Mouse (Mus musculus): ENCODE data around the gene Schip1. TPM values are rescaled to one million over a fixed set of nuclear protein-coding genes. Genes with fewer than 3 reads are reported as not detected.

The Schip1 gene
- polyA plus RNA-seq, 1 experiment from 2014 or later: 188 TPM

- no peak overlapping the region for H3K27ac ChIP-seq (ENCODE audit: low read depth, low read length)
- 48% methylated on average over 7 of the region's 7 CpGs for WGBS
- H3K4me2 ChIP-seq (ENCODE audit: low read depth, low read length): no peak overlapping the region
- H3K36me3 ChIP-seq (ENCODE audit: control insufficient read depth, insufficient read depth, low read length): no peaks in the 10 kb centered on the region
- H3K4me1 ChIP-seq (ENCODE audit: control insufficient read depth, insufficient read depth, low read length): no peaks in the 10 kb centered on the region
- ATAC-seq (ENCODE audit: low read depth): no peak
- H3K9ac ChIP-seq (replicated peaks; ENCODE audit: low read depth, low read length): no peak overlapping the region
- H3K9me3 ChIP-seq (ENCODE audit: control insufficient read depth, low read length): no peaks in the 10 kb centered on the region
- no peaks in the 10 kb centered on the region for H3K27me3 ChIP-seq (ENCODE audit: control insufficient read depth, insufficient read depth, low read length)
- no peak overlapping the region for H3K4me3 ChIP-seq (ENCODE audit: low read depth, low read length)
These were observed 335.5 kb downstream of the Schip1 start for GRCm38 (mm10) chr3:68400121-68400520.

- peak; percentile 78 for ATAC-seq (ENCODE audit: low read depth)
- H3K27ac ChIP-seq (ENCODE audit: low read depth, low read length): no peak overlapping the region
- H3K4me1 ChIP-seq (ENCODE audit: control insufficient read depth, insufficient read depth, low read length): no peaks in the 10 kb centered on the region; the same call in 1 of the 2 replicates
- no peaks in the 10 kb centered on the region for H3K27me3 ChIP-seq (ENCODE audit: control insufficient read depth, insufficient read depth, low read length)
- H3K9ac ChIP-seq (replicated peaks; ENCODE audit: low read depth, low read length): no peak overlapping the region
- H3K9me3 ChIP-seq (ENCODE audit: control insufficient read depth, low read length): no peaks in the 10 kb centered on the region
- no peak overlapping the region for H3K4me3 ChIP-seq (ENCODE audit: low read depth, low read length)
- no peaks in the 10 kb centered on the region for H3K36me3 ChIP-seq (ENCODE audit: control insufficient read depth, insufficient read depth, low read length)
- WGBS: 43% methylated on average over 4 of the region's 4 CpGs
- H3K4me2 ChIP-seq (ENCODE audit: low read depth, low read length): no peak overlapping the region
These were observed 338.7 kb downstream of the Schip1 start for GRCm38 (mm10) chr3:68403343-68403742.

- Histone ChIP-seq H3K27ac (ENCODE audit: low read depth, low read length) (no peak overlapping the region), H3K36me3 (ENCODE audit: control insufficient read depth, insufficient read depth, low read length) (no peaks in the 10 kb centered on the region), H3K9me3 (ENCODE audit: control insufficient read depth, low read length) (no peaks in the 10 kb centered on the region), H3K9ac (replicated peaks; ENCODE audit: low read depth, low read length) (no peak overlapping the region), H3K4me1 (ENCODE audit: control insufficient read depth, insufficient read depth, low read length) (no peaks in the 10 kb centered on the region; the same call in 1 of the 2 replicates), H3K4me2 (ENCODE audit: low read depth, low read length) (no peak overlapping the region), H3K27me3 (ENCODE audit: control insufficient read depth, insufficient read depth, low read length) (no peaks in the 10 kb centered on the region), H3K4me3 (ENCODE audit: low read depth, low read length) (no peak overlapping the region)
- WGBS: 81% methylated on average over 2 of the region's 2 CpGs
- peak; percentile 76 for ATAC-seq (ENCODE audit: low read depth)
These were observed 339.2 kb downstream of the Schip1 start for GRCm38 (mm10) chr3:68403783-68404217.

GRCm38 (mm10) chr3:68405724-68406123 is 341.1 kb downstream of the Schip1 start:
- no peaks in the 10 kb centered on the region for H3K36me3 ChIP-seq (ENCODE audit: control insufficient read depth, insufficient read depth, low read length)
- 46% methylated on average over 5 of the region's 5 CpGs for WGBS
- no peak for ATAC-seq (ENCODE audit: low read depth)

DNA sequence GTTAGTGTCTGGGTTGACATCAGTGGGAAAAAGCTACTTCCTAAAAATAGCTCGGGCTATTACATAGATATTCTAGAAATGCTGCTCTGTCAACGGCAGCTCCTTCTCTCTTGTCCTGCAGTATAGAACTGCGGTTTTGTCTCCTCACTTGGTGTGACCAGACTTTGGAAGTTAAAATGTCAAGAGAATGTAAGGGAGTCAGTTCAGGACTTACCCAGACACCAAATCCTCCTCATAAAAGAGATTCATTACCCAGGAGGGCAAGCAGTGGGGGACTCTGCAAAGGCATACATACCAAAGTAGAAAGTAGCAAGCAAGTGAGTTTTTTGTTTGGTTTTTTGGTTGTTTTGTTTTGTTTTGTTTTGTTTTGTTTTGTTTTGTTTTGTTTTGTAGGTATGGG is 347.7 kb downstream of the Schip1 start:
- H3K4me1 ChIP-seq (ENCODE audit: control insufficient read depth, insufficient read depth, low read length): no peaks in the 10 kb centered on the region
- H3K27me3 ChIP-seq (ENCODE audit: control insufficient read depth, insufficient read depth, low read length): no peaks in the 10 kb centered on the region
- WGBS: 74% methylated on average over 3 of the region's 3 CpGs
- H3K4me3 ChIP-seq (ENCODE audit: low read depth, low read length): no peak overlapping the region
- H3K9ac ChIP-seq (replicated peaks; ENCODE audit: low read depth, low read length): no peak overlapping the region
- H3K36me3 ChIP-seq (ENCODE audit: control insufficient read depth, insufficient read depth, low read length): no peaks in the 10 kb centered on the region
- H3K9me3 ChIP-seq (ENCODE audit: control insufficient read depth, low read length): no peaks in the 10 kb centered on the region
- H3K4me2 ChIP-seq (ENCODE audit: low read depth, low read length): no peak overlapping the region
- H3K27ac ChIP-seq (ENCODE audit: low read depth, low read length): no peak overlapping the region
- no peak for ATAC-seq (ENCODE audit: low read depth)

More at GRCm38 (mm10) chr3:68405724-68406123, 341.1 kb downstream of the Schip1 start:
- Histone ChIP-seq H3K4me3 (ENCODE audit: low read depth, low read length) (no peak overlapping the region), H3K9me3 (ENCODE audit: control insufficient read depth, low read length) (no peaks in the 10 kb centered on the region), H3K4me2 (ENCODE audit: low read depth, low read length) (no peak overlapping the region), H3K27me3 (ENCODE audit: control insufficient read depth, insufficient read depth, low read length) (no peaks in the 10 kb centered on the region), H3K9ac (replicated peaks; ENCODE audit: low read depth, low read length) (no peak overlapping the region), H3K4me1 (ENCODE audit: control insufficient read depth, insufficient read depth, low read length) (no peaks in the 10 kb centered on the region; the same call in 1 of the 2 replicates), H3K27ac (ENCODE audit: low read depth, low read length) (no peak overlapping the region)

DNA sequence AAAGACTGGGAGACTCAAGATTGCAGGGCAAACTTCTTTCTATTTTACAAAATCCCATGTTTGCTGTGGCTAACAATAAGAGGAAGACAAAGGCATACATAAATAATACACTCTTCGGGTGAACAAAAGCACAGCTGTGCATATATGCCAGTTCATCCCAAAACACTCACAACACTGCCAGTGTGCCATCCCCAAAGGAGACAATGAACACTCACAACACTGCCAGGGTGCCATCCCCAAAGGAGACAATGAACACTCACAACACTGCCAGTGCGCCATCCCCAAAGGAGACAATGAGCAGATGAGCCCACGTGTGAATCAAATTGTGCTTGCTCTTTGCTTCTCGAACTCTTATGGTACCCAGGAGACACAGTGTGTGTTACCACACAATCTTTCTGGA is 355.2 kb downstream of the Schip1 start:
- Histone ChIP-seq H3K27me3 (ENCODE audit: control insufficient read depth, insufficient read depth, low read length) (no peaks in the 10 kb centered on the region), H3K9ac (replicated peaks; ENCODE audit: low read depth, low read length) (no peak overlapping the region), H3K4me2 (ENCODE audit: low read depth, low read length) (no peak overlapping the region), H3K9me3 (ENCODE audit: control insufficient read depth, low read length) (no peaks in the 10 kb centered on the region), H3K4me1 (ENCODE audit: control insufficient read depth, insufficient read depth, low read length) (no peaks in the 10 kb centered on the region), H3K27ac (ENCODE audit: low read depth, low read length) (no peak overlapping the region), H3K4me3 (ENCODE audit: low read depth, low read length) (no peak overlapping the region), H3K36me3 (ENCODE audit: control insufficient read depth, insufficient read depth, low read length) (no peaks in the 10 kb centered on the region)
- WGBS: 70% methylated on average over 4 of the region's 4 CpGs
- ATAC-seq (ENCODE audit: low read depth): no peak

GRCm38 (mm10) chr3:68420927-68421326 is 356.3 kb downstream of the Schip1 start:
- Histone ChIP-seq H3K36me3 (ENCODE audit: control insufficient read depth, insufficient read depth, low read length) (no peaks in the 10 kb centered on the region), H3K9ac (replicated peaks; ENCODE audit: low read depth, low read length) (no peak overlapping the region), H3K27me3 (ENCODE audit: control insufficient read depth, insufficient read depth, low read length) (no peaks in the 10 kb centered on the region), H3K27ac (ENCODE audit: low read depth, low read length) (no peak overlapping the region), H3K4me3 (ENCODE audit: low read depth, low read length) (no peak overlapping the region), H3K9me3 (ENCODE audit: control insufficient read depth, low read length) (no peaks in the 10 kb centered on the region), H3K4me1 (ENCODE audit: control insufficient read depth, insufficient read depth, low read length) (no peaks in the 10 kb centered on the region), H3K4me2 (ENCODE audit: low read depth, low read length) (no peak overlapping the region)
- 87% methylated on average over 2 of the region's 2 CpGs for WGBS
- ATAC-seq (ENCODE audit: low read depth): no peak

DNA sequence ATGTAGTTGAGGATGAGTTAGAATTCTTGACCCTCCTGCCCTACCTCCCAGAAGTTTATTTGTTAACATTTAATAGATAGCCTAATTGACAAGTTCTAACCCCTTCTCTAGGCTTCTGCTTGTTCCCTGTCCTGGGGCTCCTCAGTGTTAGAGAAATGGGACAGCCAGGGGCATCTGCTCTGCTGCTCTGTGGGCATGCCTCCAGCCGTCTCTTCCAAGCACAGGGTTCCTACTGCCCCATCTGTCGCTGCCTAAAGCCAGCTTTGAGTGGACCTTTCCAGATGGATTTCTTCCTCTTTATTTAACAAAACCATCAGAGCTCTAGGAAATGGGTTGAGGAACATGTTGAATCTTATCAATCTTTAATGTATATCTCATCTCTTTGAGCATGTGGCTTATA is 357.2 kb downstream of the Schip1 start:
- H3K4me3 ChIP-seq (ENCODE audit: low read depth, low read length): no peak overlapping the region
- H3K9ac ChIP-seq (replicated peaks; ENCODE audit: low read depth, low read length): no peak overlapping the region
- H3K9me3 ChIP-seq (ENCODE audit: control insufficient read depth, low read length): no peaks in the 10 kb centered on the region
- H3K27ac ChIP-seq (ENCODE audit: low read depth, low read length): no peak overlapping the region
- H3K27me3 ChIP-seq (ENCODE audit: control insufficient read depth, insufficient read depth, low read length): no peaks in the 10 kb centered on the region
- WGBS: 90% methylated on average over 2 of the region's 2 CpGs
- no peaks in the 10 kb centered on the region for H3K4me1 ChIP-seq (ENCODE audit: control insufficient read depth, insufficient read depth, low read length)
- H3K36me3 ChIP-seq (ENCODE audit: control insufficient read depth, insufficient read depth, low read length): no peaks in the 10 kb centered on the region
- no peak overlapping the region for H3K4me2 ChIP-seq (ENCODE audit: low read depth, low read length)
- no peak for ATAC-seq (ENCODE audit: low read depth)

DNA sequence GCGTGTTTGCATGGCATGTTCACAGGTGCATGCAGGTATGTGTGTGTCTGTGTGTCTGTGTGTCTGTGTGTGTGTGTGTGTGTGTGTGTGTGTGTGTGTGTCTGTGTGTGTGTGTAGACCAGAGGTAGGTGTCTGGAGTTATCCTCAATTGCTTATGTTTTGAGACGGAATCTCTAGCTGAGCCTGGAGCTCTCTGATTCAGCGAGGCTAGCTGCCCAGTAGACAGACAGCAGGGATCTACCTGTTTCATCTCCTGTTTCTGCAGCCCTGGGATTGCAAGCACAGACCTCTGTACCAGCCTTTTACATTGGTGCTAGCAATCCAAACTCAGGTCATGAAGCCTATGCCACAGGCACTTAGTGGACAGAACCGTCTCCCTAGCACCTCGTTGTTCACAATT is 363.5 kb downstream of the Schip1 start:
- H3K4me2 ChIP-seq (ENCODE audit: low read depth, low read length): no peak overlapping the region
- 93% methylated on average over 5 of the region's 5 CpGs for WGBS
- H3K4me3 ChIP-seq (ENCODE audit: low read depth, low read length): no peak overlapping the region
- no peak overlapping the region for H3K9ac ChIP-seq (replicated peaks; ENCODE audit: low read depth, low read length)
- H3K27ac ChIP-seq (ENCODE audit: low read depth, low read length): no peak overlapping the region
- H3K4me1 ChIP-seq (ENCODE audit: control insufficient read depth, insufficient read depth, low read length): no peaks in the 10 kb centered on the region
- no peaks in the 10 kb centered on the region for H3K36me3 ChIP-seq (ENCODE audit: control insufficient read depth, insufficient read depth, low read length)
- H3K9me3 ChIP-seq (ENCODE audit: control insufficient read depth, low read length): no peaks in the 10 kb centered on the region
- no peak for ATAC-seq (ENCODE audit: low read depth)
- no peaks in the 10 kb centered on the region for H3K27me3 ChIP-seq (ENCODE audit: control insufficient read depth, insufficient read depth, low read length)
